Mouse (Mus musculus) kidney, adult 2 months (tissue): ENCODE results near the gene Adamts5.

Source experiments
- CTCF ChIP-seq: fragments of 200-500 bp; conservative IDR thresholded peaks from 2 replicates; pipeline ENCODE4 v1.5.1; 2011; ENCODE audit warnings: low read depth, mild to moderate bottlenecking, control low read depth, low read length, moderate library complexity, mixed read lengths; ENCODE audit not compliant: insufficient read depth, insufficient read length
- POLR2A ChIP-seq: fragments of 200-500 bp; IDR thresholded peaks from one replicate; pipeline ENCODE4 v1.6.1; 2011; ENCODE audit warnings: low read depth, low read length, control low read depth

- no peak for TF ChIP-seq CTCF
- no peak for TF ChIP-seq POLR2A
Measured at GRCm38 (mm10) chr16:85897854-85898253, 3.8 kb downstream of the Adamts5 start.
